Mouse (Mus musculus): Measurements from ENCODE around the gene Disp3. TPM values are rescaled to one million over a fixed set of nuclear protein-coding genes. Genes with fewer than 3 reads are reported as not detected.

The Disp3 gene
- polyA plus RNA-seq, 1 experiment from 2014 or later, result 0.01 TPM

GRCm38 (mm10) chr4:148240387-148240786 is 47.4 kb downstream of the Disp3 start:
- ATAC-seq (no peak), DNase-seq (ENCODE audit: low read depth, low spot score) (no peak)
- in situ Hi-C loops (cut with MboI; ENCODE audit: low pct_unique_long_range_greater_than_20kb), result no loop called here
- CTCF ChIA-PET, result no interaction called here
- H3K27me3 ChIP-seq, result peaks cover 9% of the 10 kb centered on the region
- TF ChIP-seq CTCF (IDR thresholded peaks at IDR 0.05), result no peak
- POLR2A ChIA-PET, result no interaction called here

- ATAC-seq, result no peak
- DNase-seq (ENCODE audit: low read depth, low spot score), result no peak
- ChIA-PET CTCF (no interaction called here), POLR2A (no interaction called here)
- no peak for TF ChIP-seq CTCF (IDR thresholded peaks at IDR 0.05)
- H3K27me3 ChIP-seq, result peaks cover 9% of the 10 kb centered on the region
- in situ Hi-C loops (cut with MboI; ENCODE audit: low pct_unique_long_range_greater_than_20kb), result no loop called here
These were observed 48.2 kb downstream of the Disp3 start for GRCm38 (mm10) chr4:148239474-148240130.

GRCm38 (mm10) chr4:148238919-148239318 is 48.8 kb downstream of the Disp3 start:
- no peak for ATAC-seq
- TF ChIP-seq CTCF (IDR thresholded peaks at IDR 0.05), result no peak
- POLR2A ChIA-PET, result no interaction called here
- in situ Hi-C loops (cut with MboI; ENCODE audit: low pct_unique_long_range_greater_than_20kb), result no loop called here
- DNase-seq (ENCODE audit: low read depth, low spot score), result no peak
- peaks cover 9% of the 10 kb centered on the region for H3K27me3 ChIP-seq
- CTCF ChIA-PET, result no interaction called here

- CTCF ChIA-PET, result no interaction called here
- POLR2A ChIA-PET, result no interaction called here
- no peak for TF ChIP-seq CTCF (IDR thresholded peaks at IDR 0.05)
- no peak for ATAC-seq
- no peak for DNase-seq (ENCODE audit: low read depth, low spot score)
- H3K27me3 ChIP-seq, result peaks cover 9% of the 10 kb centered on the region
- in situ Hi-C loops (cut with MboI; ENCODE audit: low pct_unique_long_range_greater_than_20kb), result no loop called here
These were observed 49.5 kb downstream of the Disp3 start for GRCm38 (mm10) chr4:148238218-148238617.

- DNase-seq (ENCODE audit: low read depth, low spot score) (no peak), ATAC-seq (no peak)
- peaks cover 17% of the 10 kb centered on the region for H3K27me3 ChIP-seq
- CTCF ChIA-PET, result no interaction called here
- no peak for TF ChIP-seq CTCF (IDR thresholded peaks at IDR 0.05)
- in situ Hi-C loops (cut with MboI; ENCODE audit: low pct_unique_long_range_greater_than_20kb), result no loop called here
- POLR2A ChIA-PET, result no interaction called here
These were observed 51.1 kb downstream of the Disp3 start for GRCm38 (mm10) chr4:148236664-148237063.

GRCm38 (mm10) chr4:148233061-148233460 is 54.7 kb downstream of the Disp3 start:
- ATAC-seq, result no peak
- in situ Hi-C loops (cut with MboI; ENCODE audit: low pct_unique_long_range_greater_than_20kb), result no loop called here
- H3K27me3 ChIP-seq, result peaks cover 11% of the 10 kb centered on the region
- no peak for TF ChIP-seq CTCF (IDR thresholded peaks at IDR 0.05)
- no peak for DNase-seq (ENCODE audit: low read depth, low spot score)
- ChIA-PET CTCF (no interaction called here), POLR2A (no interaction called here)

- ATAC-seq, result no peak
- in situ Hi-C loops (cut with MboI; ENCODE audit: low pct_unique_long_range_greater_than_20kb), result no loop called here
These were observed 55.1 kb downstream of the Disp3 start for GRCm38 (mm10) chr4:148232615-148233014.

GRCm38 (mm10) chr4:148232124-148232523 is 55.6 kb downstream of the Disp3 start:
- CTCF ChIA-PET, result no interaction called here
- ATAC-seq, result no peak
- no peak for TF ChIP-seq CTCF (IDR thresholded peaks at IDR 0.05)
- POLR2A ChIA-PET, result no interaction called here
- in situ Hi-C loops (cut with MboI; ENCODE audit: low pct_unique_long_range_greater_than_20kb), result no loop called here
- no peak for DNase-seq (ENCODE audit: low read depth, low spot score)
- peaks cover 11% of the 10 kb centered on the region for H3K27me3 ChIP-seq

More at GRCm38 (mm10) chr4:148232615-148233014, 55.1 kb downstream of the Disp3 start:
- no peak for TF ChIP-seq CTCF (IDR thresholded peaks at IDR 0.05)
- H3K27me3 ChIP-seq, result peaks cover 11% of the 10 kb centered on the region
- ChIA-PET CTCF (no interaction called here), POLR2A (no interaction called here)
- no peak for DNase-seq (ENCODE audit: low read depth, low spot score)

GRCm38 (mm10) chr4:148229646-148230045 is 58.1 kb downstream of the Disp3 start:
- POLR2A ChIA-PET, result no interaction called here
- in situ Hi-C loops (cut with MboI; ENCODE audit: low pct_unique_long_range_greater_than_20kb), result no loop called here
- DNase-seq (ENCODE audit: low read depth, low spot score) (peak; percentile 10), ATAC-seq (no peak)
- peaks cover 11% of the 10 kb centered on the region for H3K27me3 ChIP-seq
- CTCF ChIA-PET, result no interaction called here
- no peak for TF ChIP-seq CTCF (IDR thresholded peaks at IDR 0.05)

- ChIA-PET CTCF (no interaction called here), POLR2A (no interaction called here)
- no peak for DNase-seq (ENCODE audit: low read depth, low spot score)
- H3K27me3 ChIP-seq, result peaks cover 6% of the 10 kb centered on the region
- TF ChIP-seq CTCF (IDR thresholded peaks at IDR 0.05), result no peak
- no peak for ATAC-seq
- in situ Hi-C loops (cut with MboI; ENCODE audit: low pct_unique_long_range_greater_than_20kb), result no loop called here
These were observed 64.8 kb downstream of the Disp3 start for GRCm38 (mm10) chr4:148222983-148223382.

GRCm38 (mm10) chr4:148220656-148221055 is 67.1 kb downstream of the Disp3 start:
- H3K27me3 ChIP-seq, result peaks cover 6% of the 10 kb centered on the region
- CTCF ChIA-PET, result no interaction called here
- in situ Hi-C loops (cut with MboI; ENCODE audit: low pct_unique_long_range_greater_than_20kb), result no loop called here
- ATAC-seq (no peak), DNase-seq (ENCODE audit: low read depth, low spot score) (no peak)
- no peak for TF ChIP-seq CTCF (IDR thresholded peaks at IDR 0.05)
- POLR2A ChIA-PET, result no interaction called here

GRCm38 (mm10) chr4:148218238-148218637 is 69.5 kb downstream of the Disp3 start:
- POLR2A ChIA-PET, result no interaction called here
- no peak for TF ChIP-seq CTCF (IDR thresholded peaks at IDR 0.05)
- in situ Hi-C loops (cut with MboI; ENCODE audit: low pct_unique_long_range_greater_than_20kb), result no loop called here
- peaks cover 9% of the 10 kb centered on the region for H3K27me3 ChIP-seq
- DNase-seq (ENCODE audit: low read depth, low spot score) (no peak), ATAC-seq (no peak)
- CTCF ChIA-PET, result no interaction called here

Data from Patski (cell line).